Mouse (Mus musculus): ENCODE data around the gene Hemk1. TPM values are rescaled to one million over a fixed set of nuclear protein-coding genes. Genes with fewer than 3 reads are reported as not detected.

Hemk1 gene
- total and polyA plus RNA-seq, 2 experiments from 2014 or later: 12.9 to 14.2 TPM

GRCm38 (mm10) chr9:107357651-107358050, 19.5 kb upstream of the Hemk1 start:
- Histone ChIP-seq H3K9me3 (ENCODE audit: low read length) (no peaks in the 10 kb centered on the region), H3K4me3 (ENCODE audit: low read depth, low read length) (no peak overlapping the region), H3K27me3 (ENCODE audit: insufficient read depth, low read length) (peaks cover 4% of the 10 kb centered on the region; the same call in 1 of the 2 replicates), H3K27ac (ENCODE audit: low read depth, low read length) (no peak overlapping the region), H3K4me1 (ENCODE audit: insufficient read depth) (no peaks in the 10 kb centered on the region), H3K36me3 (ENCODE audit: insufficient read depth) (no peaks in the 10 kb centered on the region), H3K9ac (no peak overlapping the region), H3K4me2 (ENCODE audit: low read depth) (no peak overlapping the region)
- peak; percentile 80 for ATAC-seq
- 12% methylated on average over 5 of the region's 5 CpGs for WGBS
- DNase-seq: peak; percentile 91
- TF ChIP-seq CTCF (IDR thresholded peaks at IDR 0.05; ENCODE audit: low read depth): peak; percentile 98

- ATAC-seq (no peak), DNase-seq (peak; percentile 77)
- WGBS: 51% methylated on average over 6 of the region's 7 CpGs
- H3K27ac ChIP-seq (ENCODE audit: low read depth, low read length): no peak overlapping the region
- no peaks in the 10 kb centered on the region for H3K9me3 ChIP-seq (ENCODE audit: low read length)
- H3K36me3 ChIP-seq (ENCODE audit: insufficient read depth): no peaks in the 10 kb centered on the region
- no peaks in the 10 kb centered on the region for H3K4me1 ChIP-seq (ENCODE audit: insufficient read depth)
- H3K9ac ChIP-seq: no peak overlapping the region
- no peak overlapping the region for H3K4me2 ChIP-seq (ENCODE audit: low read depth)
- H3K4me3 ChIP-seq (ENCODE audit: low read depth, low read length): no peak overlapping the region
- peaks cover 4% of the 10 kb centered on the region; the same call in 1 of the 2 replicates for H3K27me3 ChIP-seq (ENCODE audit: insufficient read depth, low read length)
- TF ChIP-seq CTCF (IDR thresholded peaks at IDR 0.05; ENCODE audit: low read depth): peak; percentile 74
Observed at GRCm38 (mm10) chr9:107355870-107356765, 18.0 kb upstream of the Hemk1 start.

- Histone ChIP-seq H3K36me3 (ENCODE audit: insufficient read depth) (no peaks in the 10 kb centered on the region), H3K4me2 (ENCODE audit: low read depth) (no peak overlapping the region), H3K27ac (ENCODE audit: low read depth, low read length) (no peak overlapping the region), H3K9me3 (ENCODE audit: low read length) (no peaks in the 10 kb centered on the region), H3K4me1 (ENCODE audit: insufficient read depth) (no peaks in the 10 kb centered on the region), H3K27me3 (ENCODE audit: insufficient read depth, low read length) (peaks cover 4% of the 10 kb centered on the region; the same call in 1 of the 2 replicates), H3K9ac (no peak overlapping the region), H3K4me3 (ENCODE audit: low read depth, low read length) (no peak overlapping the region)
- ATAC-seq (no peak), DNase-seq (no peak)
- TF ChIP-seq CTCF (IDR thresholded peaks at IDR 0.05; ENCODE audit: low read depth): no peak
- WGBS: 80% methylated on average over 1 of the region's 1 CpGs
Observed at GRCm38 (mm10) chr9:107354826-107355225, 16.7 kb upstream of the Hemk1 start.

GRCm38 (mm10) chr9:107349321-107349720, 11.2 kb upstream of the Hemk1 start:
- Histone ChIP-seq H3K27ac (ENCODE audit: low read depth, low read length) (no peak overlapping the region), H3K4me2 (ENCODE audit: low read depth) (no peak overlapping the region), H3K9me3 (ENCODE audit: low read length) (no peaks in the 10 kb centered on the region), H3K4me1 (ENCODE audit: insufficient read depth) (no peaks in the 10 kb centered on the region), H3K4me3 (ENCODE audit: low read depth, low read length) (no peak overlapping the region), H3K36me3 (ENCODE audit: insufficient read depth) (0 out of 2 replicates have a peak, but pooled peaks cover 5% of the 10 kb centered on the region), H3K27me3 (ENCODE audit: insufficient read depth, low read length) (no peaks in the 10 kb centered on the region), H3K9ac (no peak overlapping the region)
- no peak for DNase-seq
- TF ChIP-seq CTCF (IDR thresholded peaks at IDR 0.05; ENCODE audit: low read depth): no peak
- ATAC-seq: no peak
- WGBS: 69% methylated on average over 7 of the region's 7 CpGs

GRCm38 (mm10) chr9:107347586-107348183, 9.5 kb upstream of the Hemk1 start:
- Histone ChIP-seq H3K4me3 (ENCODE audit: low read depth, low read length) (no peak overlapping the region), H3K36me3 (ENCODE audit: insufficient read depth) (0 out of 2 replicates have a peak, but pooled peaks cover 5% of the 10 kb centered on the region), H3K27ac (ENCODE audit: low read depth, low read length) (no peak overlapping the region), H3K9me3 (ENCODE audit: low read length) (no peaks in the 10 kb centered on the region), H3K4me2 (ENCODE audit: low read depth) (no peak overlapping the region), H3K4me1 (ENCODE audit: insufficient read depth) (no peaks in the 10 kb centered on the region), H3K9ac (no peak overlapping the region), H3K27me3 (ENCODE audit: insufficient read depth, low read length) (no peaks in the 10 kb centered on the region)
- DNase-seq: no peak
- TF ChIP-seq CTCF (IDR thresholded peaks at IDR 0.05; ENCODE audit: low read depth): no peak
- no peak for ATAC-seq
- WGBS: 81% methylated on average over 9 of the region's 9 CpGs

- no peak for ATAC-seq
- no peak for TF ChIP-seq CTCF (IDR thresholded peaks at IDR 0.05; ENCODE audit: low read depth)
- Histone ChIP-seq H3K27me3 (ENCODE audit: insufficient read depth, low read length) (no peaks in the 10 kb centered on the region), H3K9me3 (ENCODE audit: low read length) (no peaks in the 10 kb centered on the region), H3K36me3 (ENCODE audit: insufficient read depth) (0 out of 2 replicates have a peak, but pooled peaks cover 5% of the 10 kb centered on the region), H3K9ac (no peak overlapping the region), H3K27ac (ENCODE audit: low read depth, low read length) (no peak overlapping the region), H3K4me1 (ENCODE audit: insufficient read depth) (peaks cover 2% of the 10 kb centered on the region), H3K4me2 (ENCODE audit: low read depth) (no peak overlapping the region), H3K4me3 (ENCODE audit: low read depth, low read length) (no peak overlapping the region)
- no peak for DNase-seq
- 87% methylated on average over 8 of the region's 8 CpGs for WGBS
Observed at GRCm38 (mm10) chr9:107346081-107346480, 7.9 kb upstream of the Hemk1 start.

- H3K36me3 ChIP-seq (ENCODE audit: insufficient read depth): 0 out of 2 replicates have a peak, but pooled peaks cover 5% of the 10 kb centered on the region
- peaks cover 10% of the 10 kb centered on the region for H3K4me1 ChIP-seq (ENCODE audit: insufficient read depth)
- no peak for ATAC-seq
- H3K4me3 ChIP-seq (ENCODE audit: low read depth, low read length): no peak overlapping the region
- H3K9me3 ChIP-seq (ENCODE audit: low read length): no peaks in the 10 kb centered on the region
- H3K27me3 ChIP-seq (ENCODE audit: insufficient read depth, low read length): no peaks in the 10 kb centered on the region
- no peak overlapping the region for H3K27ac ChIP-seq (ENCODE audit: low read depth, low read length)
- H3K9ac ChIP-seq: no peak overlapping the region
- 65% methylated on average over 6 of the region's 6 CpGs for WGBS
- no peak for TF ChIP-seq CTCF (IDR thresholded peaks at IDR 0.05; ENCODE audit: low read depth)
- DNase-seq: no peak
- H3K4me2 ChIP-seq (ENCODE audit: low read depth): no peak overlapping the region
Observed at GRCm38 (mm10) chr9:107344027-107344426, 5.9 kb upstream of the Hemk1 start.
